Mouse (Mus musculus) small intestine, adult 2 months (tissue): Measurements from ENCODE around the gene Nppa. TPM values are rescaled to one million over a fixed set of nuclear protein-coding genes. Genes with fewer than 3 reads are reported as not detected.
"Not testable (repeated sequence)": the region's sequence is repeated elsewhere in the genome, so short reads cannot be mapped to it uniquely, and the experiment has no call there.

Experiments
- H3K27ac ChIP-seq: fragments of 200-500 bp; 2 replicates; pipeline ENCODE4 v1.5.1; 2012; ENCODE audit warnings: low read depth, low read length, control low read depth, inconsistent platforms; ENCODE audit not compliant: insufficient read depth
- H3K27me3 ChIP-seq: fragments of 200-500 bp; 2 replicates; pipeline ENCODE4 v1.6.1; 2012; ENCODE audit warnings: mild to moderate bottlenecking, moderate library complexity, low read length, inconsistent platforms; ENCODE audit not compliant: control insufficient read depth, insufficient read depth
- H3K36me3 ChIP-seq: fragments of 200-500 bp; 2 replicates; pipeline ENCODE4 v1.6.1; 2012; ENCODE audit warnings: mild to moderate bottlenecking, low read length, control low read depth, inconsistent platforms; ENCODE audit not compliant: control insufficient read depth, insufficient read depth
- H3K4me1 ChIP-seq: fragments of 200-500 bp; 2 replicates; pipeline ENCODE4 v1.6.1; 2012; ENCODE audit warnings: low read length, inconsistent platforms, mixed read lengths; ENCODE audit not compliant: control insufficient read depth, insufficient read depth, insufficient read length
- H3K4me3 ChIP-seq: fragments of 200-500 bp; 2 replicates; pipeline ENCODE4 v1.5.1; 2012; ENCODE audit warnings: low read depth, mild to moderate bottlenecking, control low read depth, inconsistent platforms, low read length, moderate library complexity
- CTCF ChIP-seq: fragments of 200-500 bp; IDR thresholded peaks from 2 replicates; pipeline ENCODE4 v1.5.1; 2012; ENCODE audit warnings: low read depth, mild to moderate bottlenecking, control low read depth, inconsistent platforms, low read length, moderate library complexity, mixed read lengths; ENCODE audit not compliant: insufficient replicate concordance, insufficient read length; ENCODE audit errors: extremely low read depth
- POLR2A ChIP-seq: fragments of 200-500 bp; IDR thresholded peaks from 2 replicates; pipeline ENCODE4 v1.6.1; 2012; ENCODE audit warnings: low read depth, mild to moderate bottlenecking, control low read depth, inconsistent platforms, low read length, moderate library complexity
- WGBS: fragments of 180-500 bp; shearing (Covaris S2); methylation state at CpG from one replicate; pipeline ENCODE4 v1.1.7; 2018; 5-methylcytosine and 5-hydroxymethylcytosine counted together
- polyA plus RNA-seq: library from polyadenylated mRNA; depleted of rRNA; stranded (reverse); fragments of >200 nt; gene quantifications from 2 replicates; pipeline ENCODE4 v1.2.3, GENCODE M21; 2012; rRNA removed

Nppa gene
- polyA plus RNA-seq, 1 experiment: not detected

DNA sequence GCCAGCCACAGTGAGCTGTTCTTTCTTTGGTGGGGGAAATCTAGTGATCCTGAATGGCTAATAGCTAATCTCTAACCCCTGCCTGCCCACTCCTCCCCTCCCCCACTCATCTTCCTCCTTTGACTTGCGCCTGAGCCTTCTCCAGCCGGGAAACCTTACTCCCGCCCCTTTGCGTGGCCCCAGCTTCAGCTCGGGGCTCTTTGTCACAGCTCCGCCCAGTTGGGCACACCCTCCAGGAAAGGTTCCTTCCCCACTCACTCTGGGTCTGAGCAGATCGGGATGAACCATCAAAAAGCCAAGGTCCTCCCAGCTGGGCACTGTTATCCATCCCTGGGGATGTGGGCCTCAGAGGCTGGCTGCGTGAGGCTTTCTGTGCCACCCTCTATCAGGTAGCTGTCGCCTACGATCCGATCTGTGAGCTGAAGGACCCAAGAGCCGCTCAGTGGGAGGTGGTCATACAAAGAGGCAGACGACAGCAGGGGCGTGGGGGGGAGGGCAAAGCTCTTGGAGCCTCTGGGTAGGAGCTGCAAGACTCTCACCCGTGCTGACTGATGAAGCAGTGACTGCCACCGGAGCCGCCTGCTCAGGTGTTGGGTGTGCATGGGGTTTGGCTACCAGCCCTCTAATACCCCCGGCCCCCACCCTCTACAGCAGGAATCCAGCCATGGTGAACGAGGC is 40.5 kb downstream of the Nppa start:
- Histone ChIP-seq H3K4me1 (peaks cover 12% of the 10 kb centered on the region; the same call in 1 of the 2 replicates), H3K27me3 (no peaks in the 10 kb centered on the region), H3K36me3 (no peaks in the 10 kb centered on the region), H3K4me3 (peak overlapping the region; percentile 58), H3K27ac (peak overlapping the region; percentile 66; the same call in 1 of the 2 replicates)
- TF ChIP-seq POLR2A: no peak
- no peak for TF ChIP-seq CTCF
- 5% methylated on average over 19 of the region's 19 CpGs for WGBS

DNA sequence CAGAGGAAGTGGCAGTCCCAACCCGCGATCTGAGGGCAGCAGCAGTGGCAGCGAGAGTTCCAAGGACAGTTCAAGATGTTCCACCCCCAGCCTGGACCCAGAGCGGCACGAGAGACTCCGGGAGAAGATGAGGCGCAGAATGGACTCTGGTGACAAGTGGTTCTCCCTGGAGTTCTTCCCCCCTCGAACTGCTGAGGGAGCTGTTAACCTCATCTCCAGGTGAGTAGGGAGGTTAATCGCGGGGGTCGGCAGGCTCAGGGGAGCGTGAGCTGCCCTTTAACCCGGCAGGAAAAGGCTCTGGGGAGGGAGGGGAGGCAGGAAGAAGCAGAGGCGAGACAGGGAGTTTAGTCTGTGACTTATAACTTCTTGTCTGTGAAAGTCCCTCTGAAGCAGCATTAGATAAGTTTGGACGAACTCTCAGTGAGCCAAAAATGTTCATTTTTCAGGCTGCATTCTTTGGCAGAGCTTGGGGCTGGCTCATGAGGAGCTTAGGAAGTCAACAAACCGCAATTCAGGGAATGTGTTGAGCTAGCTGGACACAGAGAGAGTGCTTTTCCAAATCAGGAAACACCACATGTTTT is 41.2 kb downstream of the Nppa start:
- Histone ChIP-seq H3K36me3 (no peaks in the 10 kb centered on the region), H3K4me3 (peak overlapping the region; percentile 58), H3K27ac (peak overlapping the region; percentile 66), H3K4me1 (peaks cover 12% of the 10 kb centered on the region; the same call in 1 of the 2 replicates), H3K27me3 (no peaks in the 10 kb centered on the region)
- 37% methylated on average over 16 of the region's 16 CpGs for WGBS
- TF ChIP-seq CTCF: no peak
- no peak for TF ChIP-seq POLR2A

DNA sequence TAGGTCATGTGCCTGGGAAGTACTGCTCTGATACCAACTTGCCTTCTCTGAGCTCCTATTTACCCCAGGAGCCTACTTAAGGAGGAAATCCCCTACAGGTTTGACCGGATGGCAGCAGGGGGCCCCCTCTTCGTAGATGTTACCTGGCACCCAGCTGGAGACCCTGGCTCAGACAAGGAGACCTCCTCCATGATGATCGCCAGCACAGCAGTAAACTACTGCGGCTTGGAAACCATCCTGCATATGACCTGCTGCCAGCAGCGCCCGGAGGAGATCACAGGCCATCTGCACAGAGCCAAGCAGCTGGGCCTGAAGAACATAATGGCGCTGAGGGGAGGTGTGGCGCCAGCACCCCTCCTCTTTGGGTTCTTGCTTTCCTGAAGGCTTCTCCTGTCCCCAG is 42.8 kb downstream of the Nppa start:
- H3K4me1 ChIP-seq: peaks cover 12% of the 10 kb centered on the region; the same call in 1 of the 2 replicates

DNA sequence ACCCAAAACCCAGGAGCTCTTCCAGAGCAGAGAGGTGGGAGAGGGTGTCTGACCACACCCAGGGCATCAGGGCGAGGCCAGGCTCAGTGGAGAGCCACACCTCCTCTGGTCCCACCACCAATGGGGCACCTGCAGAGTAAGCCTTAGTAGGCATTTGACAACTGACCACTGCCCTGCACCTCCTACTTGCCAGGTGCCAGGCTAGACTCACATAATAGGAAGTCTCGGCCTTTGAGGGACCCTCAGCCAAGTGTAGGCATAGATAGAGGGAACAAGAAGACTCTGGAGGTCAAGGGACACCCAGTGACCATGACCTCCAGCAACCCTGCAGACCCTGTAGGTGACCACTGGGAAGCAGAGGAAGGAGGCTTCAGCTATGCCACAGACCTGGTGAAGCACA is 43.6 kb downstream of the Nppa start:
- peaks cover 12% of the 10 kb centered on the region; the same call in 1 of the 2 replicates for H3K4me1 ChIP-seq
- H3K4me3 ChIP-seq: no peak overlapping the region
- H3K27ac ChIP-seq: no peak overlapping the region
- H3K36me3 ChIP-seq: no peaks in the 10 kb centered on the region
- WGBS: 92% methylated on average over 2 of the region's 2 CpGs
- H3K27me3 ChIP-seq: no peaks in the 10 kb centered on the region
- no peak for TF ChIP-seq CTCF
- no peak for TF ChIP-seq POLR2A

More for the DNA sequence above, 42.8 kb downstream of the Nppa start:
- H3K27ac ChIP-seq, H3K4me3 ChIP-seq, H3K36me3 ChIP-seq, H3K27me3 ChIP-seq: not testable (repeated sequence)
- WGBS: 92% methylated on average over 8 of the region's 8 CpGs

DNA sequence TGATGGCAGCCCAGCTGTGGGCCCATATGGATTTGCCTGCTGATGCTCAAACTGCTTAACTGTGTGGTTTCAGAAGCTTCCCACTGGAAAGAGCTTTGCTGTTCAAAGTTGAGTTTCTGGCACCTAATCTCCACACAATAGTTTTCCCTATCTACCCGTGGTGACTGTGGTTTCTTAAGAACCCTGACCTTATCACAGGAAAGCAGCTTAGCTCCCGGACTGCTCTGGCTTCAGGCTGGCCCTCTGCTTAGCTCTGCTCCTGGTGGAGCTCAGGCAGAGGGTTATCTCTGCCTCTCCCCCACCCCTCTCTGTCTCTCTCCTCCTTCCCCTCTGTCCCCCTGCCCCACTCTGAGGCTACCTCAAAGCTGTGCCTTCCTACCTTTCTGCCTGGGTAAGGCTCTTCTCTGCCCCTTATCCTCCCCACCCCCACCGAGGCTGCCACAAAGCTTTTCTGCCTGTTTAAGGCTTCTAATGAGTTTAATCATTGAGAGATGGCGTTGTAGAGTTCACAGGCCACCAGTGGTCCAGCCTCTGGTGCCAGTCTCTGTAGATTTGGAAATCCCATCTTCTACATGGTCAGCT is 46.0 kb downstream of the Nppa start:
- 63% methylated on average over 4 of the region's 4 CpGs for WGBS
- Histone ChIP-seq H3K27ac (no peak overlapping the region), H3K4me3 (no peak overlapping the region), H3K4me1 (peaks cover 4% of the 10 kb centered on the region; the same call in 1 of the 2 replicates), H3K36me3 (no peaks in the 10 kb centered on the region), H3K27me3 (no peaks in the 10 kb centered on the region)
- TF ChIP-seq CTCF (no peak), POLR2A (no peak)

DNA sequence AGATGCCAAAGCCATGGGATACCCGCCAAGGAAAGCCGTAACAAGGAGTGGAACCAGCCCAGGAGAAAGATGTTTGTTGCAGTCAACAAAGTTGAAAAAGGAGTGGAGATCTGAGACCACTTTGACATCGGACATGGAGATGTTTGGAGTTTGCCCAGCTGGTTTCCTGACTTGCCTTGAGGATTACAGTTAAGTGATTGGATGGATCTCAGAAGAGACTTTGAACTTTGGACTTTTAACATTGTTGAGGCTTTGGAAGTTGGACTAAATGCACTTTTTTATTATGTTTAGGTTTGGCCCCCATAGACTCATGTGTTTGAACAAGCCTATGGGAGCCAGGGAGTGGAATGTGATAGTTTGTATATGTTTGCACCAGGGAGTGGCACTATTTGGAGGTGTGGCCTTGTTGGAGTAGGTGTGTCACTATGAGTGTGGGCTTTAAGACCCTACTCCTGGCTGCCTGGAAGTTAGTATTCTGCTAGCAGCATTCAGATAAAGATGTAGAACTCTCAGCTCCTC is 49.9 kb downstream of the Nppa start:
- not testable (repeated sequence) for H3K27me3 ChIP-seq, H3K27ac ChIP-seq
- peaks cover 12% of the 10 kb centered on the region; the same call in 1 of the 2 replicates for H3K36me3 ChIP-seq

DNA sequence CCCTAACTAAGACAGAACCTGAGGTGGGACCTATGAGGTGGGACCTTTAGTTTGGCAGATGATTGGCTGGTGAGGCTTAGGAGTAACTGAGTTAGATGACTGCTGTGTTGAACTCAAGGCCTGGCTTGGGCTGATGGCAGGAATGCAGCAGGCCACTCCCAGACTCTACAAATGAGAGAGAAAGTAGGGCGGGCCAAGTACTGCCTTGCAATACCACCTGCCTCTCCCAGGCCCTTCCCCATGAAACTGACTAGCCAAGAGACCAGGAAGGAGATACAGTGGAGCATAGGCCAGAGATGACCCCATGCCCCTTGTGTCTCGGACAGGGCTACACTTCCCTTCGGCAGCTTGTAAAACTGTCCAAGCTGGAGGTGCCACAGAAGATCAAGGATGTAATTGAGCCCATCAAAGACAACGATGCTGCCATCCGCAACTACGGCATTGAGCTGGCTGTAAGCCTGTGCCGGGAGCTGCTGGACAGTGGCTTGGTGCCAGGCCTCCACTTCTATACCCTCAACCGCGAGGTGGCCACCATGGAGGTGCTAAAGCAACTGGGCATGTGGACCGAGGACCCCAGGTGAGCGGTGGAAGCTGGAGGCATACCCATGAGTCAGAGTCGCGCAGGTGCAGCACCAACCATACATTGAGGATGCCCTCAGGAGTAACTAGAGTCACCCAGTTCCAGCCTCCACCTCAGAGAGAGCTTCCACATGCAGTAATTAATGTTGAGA is 50.7 kb downstream of the Nppa start:
- TF ChIP-seq CTCF: no peak
- TF ChIP-seq POLR2A: no peak
- no peaks in the 10 kb centered on the region for H3K27me3 ChIP-seq
- WGBS: 94% methylated on average over 13 of the region's 13 CpGs

More for the DNA sequence above, 49.9 kb downstream of the Nppa start:
- WGBS: 67% methylated on average over 3 of the region's 3 CpGs
- H3K4me3 ChIP-seq, H3K4me1 ChIP-seq: not testable (repeated sequence)

More for the DNA sequence above, 50.7 kb downstream of the Nppa start:
- no peak overlapping the region for H3K4me3 ChIP-seq
- H3K36me3 ChIP-seq: peaks cover 16% of the 10 kb centered on the region; the same call in 1 of the 2 replicates
- H3K4me1 ChIP-seq: peaks cover 4% of the 10 kb centered on the region; the same call in 1 of the 2 replicates
- H3K27ac ChIP-seq: no peak overlapping the region

Other genes starting within 250 kb of the Nppa start
- gene Zfp984, start 190.9 kb upstream of the Nppa start, polyA plus RNA-seq: 0.09 TPM in 1 of 2 replicates, not detected in the other
- gene Zfp933, start 152.4 kb upstream of the Nppa start, polyA plus RNA-seq: 0.05 and 0.13 TPM in 2 replicates
- 19.6 and 48.3 TPM in 2 replicates for gene Miip, start 131.9 kb upstream of the Nppa start, polyA plus RNA-seq
- gene Fv1, start 131.7 kb upstream of the Nppa start, polyA plus RNA-seq: 0.41 and 0.58 TPM in 2 replicates
- gene Mfn2, start 96.0 kb upstream of the Nppa start, polyA plus RNA-seq: 38.0 and 72.8 TPM in 2 replicates
- 8.8 and 18.8 TPM in 2 replicates for gene Plod1, start 64.0 kb upstream of the Nppa start, polyA plus RNA-seq
- gene 2510039O18Rik, start 59.8 kb upstream of the Nppa start, polyA plus RNA-seq: 97.5 and 209 TPM in 2 replicates
- not detected in 2 replicates for gene Nppb, start 14.9 kb upstream of the Nppa start, polyA plus RNA-seq
- 2.7 and 2.8 TPM in 2 replicates for gene Clcn6, start 38.1 kb downstream of the Nppa start, polyA plus RNA-seq
- 5.6 and 8.8 TPM in 2 replicates for gene Mthfr, start 38.4 kb downstream of the Nppa start, polyA plus RNA-seq
- gene Agtrap, start 87.3 kb downstream of the Nppa start, polyA plus RNA-seq: 10.3 and 14.2 TPM in 2 replicates
- 7.1 and 17.8 TPM in 2 replicates for gene Mad2l2, start 129.7 kb downstream of the Nppa start, polyA plus RNA-seq
- gene Draxin, start 130.0 kb downstream of the Nppa start, polyA plus RNA-seq: 0.11 and 0.24 TPM in 2 replicates
- gene Fbxo6, start 151.4 kb downstream of the Nppa start, polyA plus RNA-seq: 22.8 and 57.9 TPM in 2 replicates
- 7.3 and 17.7 TPM in 2 replicates for gene Fbxo44, start 159.8 kb downstream of the Nppa start, polyA plus RNA-seq
- 0.55 and 0.67 TPM in 2 replicates for gene Fbxo2, start 159.9 kb downstream of the Nppa start, polyA plus RNA-seq